Mouse (Mus musculus) induced T-regulatory cell, adult 2 months (primary cell): ENCODE data around the gene Pilrb2.

Experiments
- DNase-seq: peaks from one replicate; pipeline ENCODE4 v3.0.0-alpha.2; 2012; ENCODE audit warnings: low read depth

The Pilrb2 gene

DNA sequence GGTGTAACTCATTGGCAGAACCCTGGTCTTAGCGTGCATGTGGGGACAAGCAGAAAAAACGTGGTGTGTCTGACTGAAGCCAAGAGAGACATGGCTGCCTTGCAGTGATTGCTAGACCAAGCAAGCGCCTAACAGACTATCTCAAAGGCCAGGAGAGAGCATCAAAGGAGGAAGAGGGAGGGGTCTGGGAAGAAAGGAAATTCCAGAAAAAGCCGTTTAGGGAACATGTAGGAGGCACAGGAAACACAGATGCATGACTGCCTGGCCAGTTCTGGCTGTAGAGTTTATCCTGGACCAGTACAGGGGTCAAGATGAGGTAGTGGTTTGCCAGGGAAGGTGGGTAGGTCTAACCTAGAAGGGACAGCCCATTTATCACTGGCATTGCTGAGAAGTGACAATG, 38.1 kb downstream of the Pilrb2 start:
- no peak for DNase-seq

DNA sequence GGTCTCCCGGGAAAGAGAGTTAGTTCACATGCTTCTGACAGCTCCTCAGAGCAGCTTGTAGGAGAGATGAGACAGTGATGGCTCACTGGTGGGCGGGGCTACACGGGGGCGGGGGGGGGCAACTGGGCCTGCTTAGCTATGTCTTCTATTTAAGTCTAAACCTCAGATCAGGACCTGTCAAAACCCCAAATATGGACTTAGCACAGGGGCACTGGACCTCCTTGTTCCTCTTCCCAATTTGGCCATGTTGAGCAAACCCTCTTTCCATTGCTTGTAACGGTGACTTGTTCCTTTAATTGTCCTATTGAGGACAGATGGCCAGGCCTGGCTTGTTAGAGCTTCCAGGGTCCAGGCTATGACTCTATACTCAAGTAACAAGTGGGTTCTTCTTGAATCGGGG, 40.1 kb downstream of the Pilrb2 start:
- DNase-seq: no peak

DNA sequence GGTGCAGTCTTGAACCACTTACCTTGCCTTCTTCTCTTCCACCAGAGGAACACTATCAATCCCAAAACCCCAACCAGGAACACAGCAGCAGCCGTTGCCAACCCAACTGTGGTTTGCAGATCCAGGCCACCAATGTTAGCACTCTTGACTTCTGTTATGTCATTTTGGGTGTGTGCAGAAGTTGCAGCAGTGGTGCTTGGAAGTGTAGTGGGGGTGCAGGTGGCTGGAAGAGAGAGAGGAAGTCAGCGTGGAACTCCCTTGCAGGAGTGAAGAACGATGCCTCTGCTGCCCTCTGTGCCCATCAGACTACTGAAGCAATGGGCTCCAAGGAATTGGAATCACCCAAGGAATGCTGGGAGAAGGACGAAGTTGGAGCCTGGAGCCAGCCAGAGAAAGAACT, 40.5 kb downstream of the Pilrb2 start:
- no peak for DNase-seq

DNA sequence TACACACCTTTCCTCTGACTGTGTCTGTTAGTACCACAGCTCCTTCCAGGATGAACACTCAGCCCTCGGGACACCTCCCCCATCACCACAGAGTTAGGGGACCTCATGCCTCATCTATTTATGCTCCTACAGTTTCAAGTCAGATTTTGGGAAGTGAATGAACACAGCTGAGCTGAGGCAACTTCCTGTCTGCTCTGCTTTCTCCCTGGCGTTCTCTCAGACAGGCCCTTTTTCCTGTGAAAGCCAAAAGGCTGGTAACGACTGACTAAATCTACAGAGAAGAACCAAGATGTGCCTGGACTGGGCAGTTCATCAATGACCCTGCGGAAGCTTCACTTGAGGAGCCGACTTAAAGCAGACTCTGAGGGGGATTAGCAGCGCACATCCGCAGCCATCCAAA, 41.4 kb downstream of the Pilrb2 start:
- DNase-seq: no peak

DNA sequence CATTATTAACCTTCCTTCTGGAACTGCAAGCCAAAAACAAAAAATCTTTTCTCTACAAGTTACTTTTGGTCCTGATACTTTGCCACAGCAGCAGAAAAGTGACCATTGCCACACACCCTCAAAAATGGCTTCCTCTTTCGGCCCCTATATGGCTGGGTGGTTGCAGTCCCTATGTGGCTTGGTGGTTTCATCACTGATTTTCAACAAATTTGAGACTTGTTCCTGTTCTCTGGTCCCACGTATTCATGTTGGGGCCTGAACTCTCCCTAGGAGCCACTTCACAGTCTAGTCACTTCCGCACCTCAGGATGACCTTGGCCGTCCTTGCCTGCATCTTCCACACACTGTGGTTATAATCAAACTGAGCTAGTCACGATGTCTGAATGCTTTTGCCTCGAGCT, 42.9 kb downstream of the Pilrb2 start:
- DNase-seq: no peak

DNA sequence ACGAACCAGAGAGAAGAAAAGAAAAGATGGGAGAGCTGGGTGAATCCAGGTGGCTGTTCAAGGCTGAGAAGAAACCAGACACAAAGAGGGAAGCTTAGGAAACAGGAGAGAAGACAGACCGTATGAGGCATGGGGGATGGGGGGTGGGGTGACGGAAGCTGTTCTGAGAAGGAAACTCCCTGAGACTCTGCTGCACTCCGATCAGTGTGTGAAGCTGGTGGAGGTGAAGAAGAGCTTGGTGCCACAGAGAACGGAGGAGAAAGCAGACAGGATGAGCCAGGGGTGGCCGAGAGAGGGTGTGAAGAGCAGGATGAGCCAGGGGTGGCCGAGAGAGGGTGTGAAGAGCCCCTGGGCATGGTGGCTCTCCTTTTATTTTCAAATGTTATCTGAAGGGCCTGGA, 45.2 kb downstream of the Pilrb2 start:
- DNase-seq: peak; percentile 34

DNA sequence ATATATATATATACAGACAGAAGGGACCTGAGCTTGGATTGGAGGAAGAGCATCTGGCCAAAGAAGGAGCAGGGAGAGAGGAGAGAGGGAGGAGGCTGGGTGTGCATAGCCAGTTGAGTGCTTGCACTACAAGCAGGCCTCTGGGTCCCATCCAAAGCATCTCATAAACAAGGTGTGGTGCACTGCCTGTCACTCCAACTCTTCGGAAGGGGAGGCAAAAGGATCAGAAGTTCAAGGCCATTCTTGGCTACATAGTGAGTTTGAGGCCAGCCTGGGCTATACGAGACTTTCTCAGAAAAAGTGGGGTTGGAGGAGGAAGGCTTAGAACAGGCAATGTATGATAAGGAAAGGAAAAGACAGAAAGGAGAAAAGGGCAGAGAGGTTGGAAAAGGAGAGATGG, 45.6 kb downstream of the Pilrb2 start:
- no peak for DNase-seq

DNA sequence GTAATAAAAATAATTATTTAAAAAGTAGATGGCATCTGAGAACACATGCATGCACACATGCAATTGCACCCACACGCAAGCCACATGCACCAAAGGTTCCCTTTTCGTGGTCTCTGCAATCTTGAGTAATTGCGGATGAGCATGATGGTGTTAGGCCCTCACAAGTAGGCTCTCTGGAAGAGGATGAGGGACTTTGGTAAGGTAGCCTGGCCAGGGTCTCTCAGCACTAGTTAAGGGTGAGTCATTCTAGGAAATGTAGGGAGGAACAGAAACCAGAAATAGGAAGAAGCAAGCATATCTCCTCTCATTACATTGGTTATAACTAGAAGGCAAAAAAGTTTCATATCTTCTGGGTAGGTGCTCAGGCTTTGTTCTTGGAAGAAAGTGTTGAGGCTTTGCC, 46.6 kb downstream of the Pilrb2 start:
- DNase-seq: no peak

DNA sequence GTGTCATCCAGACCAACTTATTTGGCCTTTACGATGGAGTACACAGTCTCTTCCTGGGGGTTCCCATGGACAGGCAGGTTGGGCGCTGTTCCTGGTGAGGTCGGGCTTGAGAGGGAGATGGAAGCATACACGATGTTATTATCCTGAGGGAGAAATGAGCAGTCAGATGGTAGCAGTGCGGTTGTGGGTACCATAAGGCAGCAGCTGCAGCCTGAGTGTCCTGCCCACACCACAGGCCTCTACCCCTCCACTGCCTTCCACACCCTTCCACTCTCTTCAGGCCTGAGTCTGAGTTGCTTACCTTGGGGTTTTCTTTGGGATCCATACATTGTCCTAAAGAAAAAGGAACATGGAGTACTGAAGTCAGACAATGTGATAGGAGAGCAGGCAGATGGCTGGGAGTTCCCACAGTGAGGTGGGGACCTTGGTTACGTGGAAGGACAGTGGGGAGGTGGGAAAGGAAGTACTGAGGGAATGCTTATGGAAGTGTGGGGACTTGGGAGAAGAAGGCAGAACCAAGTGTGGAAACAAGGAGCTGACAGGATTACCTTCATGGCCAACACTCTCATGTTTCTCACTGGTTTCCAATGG, 48.1 kb downstream of the Pilrb2 start:
- DNase-seq: no peak

DNA sequence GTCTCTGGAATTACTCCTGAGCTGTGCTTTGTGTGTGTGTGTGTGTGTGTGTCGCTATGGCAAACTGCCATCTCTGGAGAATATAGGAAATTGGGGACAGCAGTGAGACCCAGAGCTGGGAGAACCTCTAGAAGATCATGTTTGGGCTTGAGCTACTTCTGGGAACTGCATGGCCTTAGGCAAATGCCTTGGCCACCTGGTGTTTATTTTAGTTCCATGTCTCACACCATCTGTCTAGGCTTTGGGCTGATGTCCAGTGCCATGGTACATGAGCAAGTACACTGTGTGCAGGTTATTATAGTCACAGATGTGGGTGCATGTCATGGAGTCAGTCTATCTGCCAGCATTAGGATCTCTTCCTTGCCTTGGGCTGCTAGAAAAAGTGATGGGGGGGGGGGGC, 49.0 kb downstream of the Pilrb2 start:
- no peak for DNase-seq

DNA sequence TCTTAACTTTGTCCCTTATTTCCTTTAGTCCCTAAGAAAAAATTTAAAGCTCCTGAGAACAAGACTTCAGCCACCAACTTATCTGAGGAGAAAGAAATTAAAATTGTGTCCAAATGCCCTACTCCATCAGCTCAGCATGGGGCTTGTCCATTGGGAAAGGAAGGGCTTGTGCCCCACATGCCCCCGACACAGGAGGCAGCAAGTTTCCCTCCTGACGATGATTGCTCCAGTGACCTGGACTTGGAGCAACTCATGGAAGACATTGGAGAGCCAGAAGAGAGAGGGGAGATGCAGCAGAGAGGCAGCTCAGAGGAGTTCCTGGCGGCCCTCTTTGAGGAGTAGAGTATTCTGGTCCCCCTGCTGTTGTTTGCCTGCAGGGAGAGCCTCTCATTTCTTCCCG, 49.5 kb downstream of the Pilrb2 start:
- no peak for DNase-seq

DNA sequence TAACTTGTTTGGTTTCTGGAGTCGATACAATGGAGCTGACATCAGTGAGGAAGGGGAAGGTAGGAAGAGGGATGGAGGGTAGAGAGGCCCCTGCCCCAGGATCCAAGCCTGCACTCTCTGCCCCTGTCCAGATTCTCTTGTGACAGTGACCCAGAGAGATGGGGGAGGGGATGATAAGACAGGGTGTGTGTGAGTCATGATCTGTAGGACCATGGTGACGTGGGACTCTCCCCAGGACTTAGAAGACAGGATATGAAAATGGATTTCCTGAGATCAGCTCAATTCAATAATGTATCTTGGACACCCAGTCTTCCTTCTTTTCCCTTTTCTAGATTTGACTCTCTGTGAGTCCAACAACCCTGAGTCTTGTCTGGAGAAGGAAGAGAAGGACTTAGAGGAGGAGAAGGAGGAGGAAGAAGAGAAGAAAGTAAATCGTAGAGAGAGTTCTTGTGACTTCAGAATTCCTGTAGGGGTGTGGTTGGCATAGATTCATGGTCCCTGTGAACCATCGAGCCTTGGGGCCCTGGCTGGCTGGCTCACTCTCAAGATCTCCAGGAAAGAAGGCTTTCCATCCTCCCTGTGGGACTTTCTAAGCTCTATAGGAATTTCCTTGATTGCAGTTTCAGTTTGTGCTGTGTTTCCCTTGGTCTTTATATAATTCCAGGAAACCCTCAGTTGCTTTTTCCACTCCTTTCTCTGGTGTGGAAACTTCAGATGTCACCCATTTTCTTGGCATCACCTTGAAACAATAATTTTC, 54.0 kb downstream of the Pilrb2 start:
- DNase-seq: peak; percentile 11
